Mouse (Mus musculus) liver, embryonic 16.5 days (tissue): ENCODE measurements around the gene Olfr312. TPM values are rescaled to one million over a fixed set of nuclear protein-coding genes. Genes with fewer than 3 reads are reported as not detected.
"Not testable (repeated sequence)": the region's sequence is repeated elsewhere in the genome, so short reads cannot be mapped to it uniquely, and the experiment has no call there.

Experiments
- ATAC-seq: fragments of 200-750 bp; cut with Nextera tagmentation; 2 replicates; pipeline ENCODE4 v1.8.0; 2017; ENCODE audit warnings: low read depth, mild to moderate bottlenecking, moderate number of reproducible peaks, moderate library complexity
- H3K27ac ChIP-seq: fragments of 300-500 bp; sonication (generic); 2 replicates; pipeline ENCODE4 v1.5.1; 2014; ENCODE audit warnings: mild to moderate bottlenecking, low read length
- H3K27me3 ChIP-seq: fragments of 300-500 bp; sonication (generic); 2 replicates; pipeline ENCODE4 v1.6.1; 2014; ENCODE audit warnings: low read depth, low read length, mixed read lengths; ENCODE audit not compliant: control insufficient read depth, insufficient read depth
- H3K36me3 ChIP-seq: fragments of 300-500 bp; sonication (generic); 2 replicates; pipeline ENCODE4 v1.6.1; 2014; ENCODE audit warnings: mild to moderate bottlenecking; ENCODE audit not compliant: control insufficient read depth, insufficient read depth
- H3K4me1 ChIP-seq: fragments of 300-500 bp; sonication (generic); 2 replicates; pipeline ENCODE4 v1.6.1; 2014; ENCODE audit warnings: low read depth, low read length, mixed read lengths; ENCODE audit not compliant: control insufficient read depth
- H3K4me2 ChIP-seq: fragments of 300-500 bp; sonication (generic); 2 replicates; pipeline ENCODE4 v1.6.1; 2014; ENCODE audit warnings: low read depth, low read length, mixed read lengths
- H3K4me3 ChIP-seq: fragments of 300-500 bp; sonication (generic); 2 replicates; pipeline ENCODE4 v1.5.1; 2014; ENCODE audit warnings: low read depth, mild to moderate bottlenecking, low read length
- H3K9ac ChIP-seq: fragments of 300-500 bp; sonication (generic); 2 replicates; pipeline ENCODE4 v1.6.1; 2014; ENCODE audit warnings: low read depth, low read length
- H3K9me3 ChIP-seq: fragments of 300-500 bp; sonication (generic); replicated peaks from 2 replicates; pipeline ENCODE4 v1.6.1; 2016; ENCODE audit warnings: low read length; ENCODE audit not compliant: control insufficient read depth
- WGBS: fragments of 180-500 bp; shearing (Covaris S2); extraction: QIAGEN DNeasy Blood & Tissue Kit; methylation state at CpG from one replicate; pipeline ENCODE4 v1.1.7; 2014; ENCODE audit not compliant: insufficient replicate concordance; 5-methylcytosine and 5-hydroxymethylcytosine counted together
- polyA plus RNA-seq: library from polyadenylated mRNA; unstranded; fragments of >200 nt; fragmentation: Nextera tagmentation; extraction: Ambion mirVana; gene quantifications from 2 replicates; pipeline ENCODE4 v1.2.1, GENCODE M21; 2015

Olfr312 gene
- polyA plus RNA-seq, 1 experiment from 2014 or later = not detected

DNA sequence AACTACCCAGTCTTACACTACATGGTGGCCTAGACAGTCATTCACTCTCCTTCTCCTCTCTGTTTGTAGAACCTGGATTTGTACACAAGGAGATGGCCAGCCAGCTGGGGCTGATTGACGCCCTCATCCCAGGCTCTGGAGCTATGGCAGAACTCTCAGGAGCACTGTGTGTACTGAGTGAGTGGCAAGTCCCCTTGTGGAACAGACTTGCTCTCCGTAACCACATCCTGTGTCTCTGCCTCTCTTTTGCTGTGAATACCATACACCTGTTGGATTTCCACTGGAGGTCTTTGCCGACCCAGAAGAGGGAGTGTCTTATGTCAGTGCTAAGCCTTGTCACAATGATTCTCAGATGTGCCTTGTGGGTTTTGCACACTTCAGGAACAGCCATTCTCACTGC is 3.5 kb downstream of the Olfr312 start:
- WGBS = 55% methylated on average over 3 of the region's 3 CpGs

DNA sequence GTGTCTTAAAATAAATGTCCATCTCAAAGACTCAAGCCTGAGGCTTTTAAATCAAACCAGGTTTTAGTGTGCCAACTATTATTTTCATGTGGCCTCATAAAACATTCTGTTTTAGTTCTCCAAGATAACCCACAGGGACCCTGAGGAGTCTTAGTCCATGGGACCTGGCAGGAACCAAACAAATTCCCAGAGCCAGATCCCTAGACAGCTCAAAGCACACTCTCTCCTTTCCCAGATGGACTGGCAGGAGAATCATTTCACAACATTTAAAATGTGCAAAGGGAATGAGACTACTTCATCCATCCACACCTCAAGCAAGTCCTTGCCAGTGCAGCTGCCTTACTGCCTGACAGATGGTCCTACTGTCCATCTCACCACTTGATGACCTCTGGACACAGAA is 9.9 kb downstream of the Olfr312 start, which contains the start of gene Olfr311:
Gene Olfr311 (plus strand): TSS at position 301 of the 400 bp plus-strand sequence.
- H3K9ac ChIP-seq, H3K4me1 ChIP-seq, ATAC-seq: not testable (repeated sequence)

More for the DNA sequence above, 3.5 kb downstream of the Olfr312 start:
- not testable (repeated sequence) for H3K4me3 ChIP-seq, H3K27ac ChIP-seq, ATAC-seq, H3K4me1 ChIP-seq, H3K9ac ChIP-seq, H3K4me2 ChIP-seq, H3K9me3 ChIP-seq, H3K27me3 ChIP-seq, H3K36me3 ChIP-seq

DNA sequence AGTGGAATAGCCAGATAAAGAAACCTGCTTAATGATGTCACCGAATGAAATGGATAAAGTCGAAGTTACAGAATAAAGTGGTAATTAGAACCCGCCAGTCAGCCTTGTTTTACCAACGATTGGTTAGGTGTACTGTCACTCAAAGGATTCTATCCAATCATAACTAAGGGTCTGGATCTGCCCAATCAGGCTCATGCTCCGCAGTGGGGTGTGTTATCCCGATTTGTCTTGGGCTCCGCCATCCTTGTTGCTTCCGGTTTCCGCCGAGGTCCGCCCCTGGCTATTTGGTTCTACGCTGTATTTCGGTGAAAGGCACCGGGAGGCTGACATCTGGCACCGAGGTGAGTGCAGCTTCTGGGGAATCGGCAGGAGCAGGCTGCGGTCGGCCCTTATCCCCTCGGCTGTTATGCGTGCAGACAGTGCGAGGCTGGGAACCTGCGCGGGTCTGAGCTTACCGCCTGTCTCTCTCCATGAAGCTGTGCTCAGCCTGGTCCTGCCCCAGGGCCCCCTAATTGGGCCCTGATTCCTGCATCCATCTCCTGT is 18.0 kb downstream of the Olfr312 start, which contains the start of gene Gm12258:
Gene Gm12258 (plus strand): TSS at position 240 of the 543 bp plus-strand sequence.
- 0 out of 2 replicates have a peak, but pooled peaks cover 5% of the 10 kb centered on the region for H3K36me3 ChIP-seq
- under 1% methylated on average over 24 of the region's 24 CpGs for WGBS
- H3K27me3 ChIP-seq = no peaks in the 10 kb centered on the region
- peaks cover 6% of the 10 kb centered on the region; the same call in 1 of the 2 replicates for H3K4me1 ChIP-seq
- no peaks in the 10 kb centered on the region for H3K9me3 ChIP-seq
- H3K4me2 ChIP-seq = peak within 1 kb of the TSS; percentile 60
- H3K4me3 ChIP-seq = peak within 1 kb of the TSS; percentile 77
- peak within 1 kb of the TSS; percentile 84 for H3K9ac ChIP-seq
- ATAC-seq = peak; percentile 100
- H3K27ac ChIP-seq = peak within 1 kb of the TSS; percentile 74

More for the DNA sequence above, 9.9 kb downstream of the Olfr312 start, which contains the start of gene Olfr311:
- H3K4me3 ChIP-seq, H3K36me3 ChIP-seq, H3K4me2 ChIP-seq, H3K27me3 ChIP-seq, H3K9me3 ChIP-seq, H3K27ac ChIP-seq: not testable (repeated sequence)

DNA sequence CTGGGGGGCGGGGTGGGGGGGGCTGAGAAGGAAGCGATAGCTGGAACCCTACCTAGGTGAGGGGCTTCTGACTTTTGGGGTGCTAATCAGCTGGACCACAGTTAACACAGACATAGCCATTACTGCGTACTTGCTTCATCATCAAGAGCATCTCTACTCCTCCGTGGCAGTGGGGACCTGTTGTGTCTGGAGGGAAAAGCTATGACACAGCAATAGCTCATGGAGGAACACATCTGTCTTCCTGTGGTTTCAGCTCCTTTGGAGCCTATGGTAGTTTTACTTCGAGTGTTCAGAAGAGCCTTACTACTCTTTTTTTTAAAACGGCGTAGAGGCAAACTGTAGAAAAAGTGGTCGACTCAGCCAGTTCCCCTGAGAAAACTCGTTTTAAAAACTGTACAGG is 18.6 kb downstream of the Olfr312 start:
- no peak for ATAC-seq
- H3K27ac ChIP-seq = no peak overlapping the region
- H3K36me3 ChIP-seq = 0 out of 2 replicates have a peak, but pooled peaks cover 5% of the 10 kb centered on the region
- H3K4me2 ChIP-seq = peak overlapping the region; percentile 60
- H3K4me1 ChIP-seq = peaks cover 6% of the 10 kb centered on the region; the same call in 1 of the 2 replicates
- H3K9me3 ChIP-seq = no peaks in the 10 kb centered on the region
- no peaks in the 10 kb centered on the region for H3K27me3 ChIP-seq
- peak overlapping the region; percentile 84 for H3K9ac ChIP-seq
- peak overlapping the region; percentile 77 for H3K4me3 ChIP-seq
- 15% methylated on average over 9 of the region's 9 CpGs for WGBS

DNA sequence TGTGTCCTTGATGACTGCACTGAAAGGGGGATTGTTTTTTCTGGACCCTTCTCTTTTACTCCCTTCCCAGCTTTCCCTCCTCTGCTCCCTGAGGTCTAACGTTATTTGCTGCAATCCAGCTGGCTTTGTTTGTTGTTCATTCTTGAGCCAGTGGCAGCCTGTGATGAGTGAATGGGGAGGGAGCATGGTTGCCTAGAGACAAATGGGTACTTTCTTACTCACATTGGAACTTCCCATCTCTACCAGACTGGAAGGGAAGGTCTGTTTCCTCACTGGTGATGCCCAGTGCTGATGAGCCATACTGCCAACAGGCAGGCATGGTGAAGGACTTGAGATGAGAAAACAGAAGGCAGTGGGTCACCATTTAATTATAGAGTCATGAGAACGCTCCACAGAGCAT is 20.7 kb downstream of the Olfr312 start:
- H3K4me3 ChIP-seq = no peak overlapping the region
- H3K4me2 ChIP-seq = no peak overlapping the region
- no peaks in the 10 kb centered on the region for H3K9me3 ChIP-seq
- H3K27me3 ChIP-seq = no peaks in the 10 kb centered on the region
- no peak overlapping the region for H3K9ac ChIP-seq
- no peak overlapping the region for H3K27ac ChIP-seq
- no peak for ATAC-seq
- 0 out of 2 replicates have a peak, but pooled peaks cover 5% of the 10 kb centered on the region for H3K36me3 ChIP-seq
- WGBS = 70% methylated on average over 2 of the region's 2 CpGs
- peaks cover 6% of the 10 kb centered on the region; the same call in 1 of the 2 replicates for H3K4me1 ChIP-seq

DNA sequence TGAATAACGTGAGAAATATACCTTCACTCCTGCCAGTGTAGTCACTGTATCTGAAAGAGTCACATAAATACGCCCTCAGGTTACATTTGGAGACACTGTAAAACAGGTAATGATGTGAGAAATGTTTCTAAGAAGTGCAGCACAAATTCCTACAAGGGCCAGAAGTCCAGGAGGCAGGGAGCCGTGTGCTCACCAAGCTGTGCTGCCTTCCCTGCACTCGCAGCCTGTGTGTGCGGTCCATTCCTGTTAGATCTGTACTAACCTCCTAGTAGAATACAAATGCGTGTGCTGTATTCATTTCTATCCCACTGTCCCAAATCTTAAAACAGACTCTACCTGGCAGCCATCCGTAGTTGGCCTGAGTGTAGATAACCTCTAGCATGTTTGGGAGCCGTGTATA is 31.7 kb downstream of the Olfr312 start:
- Histone ChIP-seq H3K4me2 (no peak overlapping the region), H3K27ac (no peak overlapping the region), H3K36me3 (peaks cover 40% of the 10 kb centered on the region), H3K4me3 (no peak overlapping the region), H3K4me1 (no peaks in the 10 kb centered on the region), H3K9ac (no peak overlapping the region), H3K9me3 (peaks cover 8% of the 10 kb centered on the region; the same call in 1 of the 2 replicates), H3K27me3 (no peaks in the 10 kb centered on the region)
- WGBS = 83% methylated on average over 8 of the region's 8 CpGs
- no peak for ATAC-seq

DNA sequence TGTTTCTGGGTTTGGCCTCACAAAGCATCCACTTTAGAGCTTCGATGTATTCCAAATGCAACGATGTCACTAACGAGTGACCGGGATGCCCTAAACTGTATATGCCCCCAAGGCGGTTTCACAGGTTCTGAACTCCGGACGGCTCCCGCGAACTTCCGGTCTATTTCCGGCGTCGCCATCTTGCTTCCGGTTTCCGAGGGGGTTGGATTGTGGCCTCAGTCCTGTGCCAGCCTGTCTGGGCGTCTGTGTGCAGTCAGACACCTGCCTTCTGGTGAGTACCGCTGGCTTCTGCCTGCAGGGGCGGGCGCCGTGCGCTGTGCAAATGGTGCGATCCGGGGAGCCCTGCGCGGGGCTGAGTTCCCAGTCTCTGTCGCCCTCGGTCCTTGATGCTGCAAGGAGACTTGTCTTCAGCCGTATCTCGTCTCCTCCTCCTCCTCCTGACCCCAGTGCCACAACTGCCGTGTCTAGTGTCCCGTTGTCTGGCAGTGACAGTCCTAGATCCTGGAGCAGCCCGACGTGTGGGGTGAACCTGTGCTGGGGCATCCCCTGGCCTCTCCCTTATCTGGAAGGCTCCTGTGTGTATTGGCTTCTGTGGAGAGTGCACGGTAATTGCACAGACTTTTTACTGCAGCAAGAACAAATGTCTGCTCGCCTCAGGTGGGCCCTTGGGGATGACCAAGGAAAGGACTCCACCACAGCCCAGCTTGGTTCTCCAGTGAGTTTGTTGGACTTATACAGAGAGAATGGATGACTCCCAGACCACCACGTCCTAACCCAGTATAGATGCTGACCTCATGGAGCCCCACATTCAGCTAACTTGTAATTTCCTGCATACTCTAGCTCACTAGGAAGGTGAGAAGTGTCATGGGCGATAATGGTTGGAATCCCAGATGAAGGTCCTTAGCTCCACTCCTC is 38.3 kb downstream of the Olfr312 start, which contains the start of gene 2810021J22Rik:
Gene 2810021J22Rik (plus strand): TSS at position 178 of the 915 bp plus-strand sequence.
- no peaks in the 10 kb centered on the region for H3K27me3 ChIP-seq
- H3K9me3 ChIP-seq = no peaks in the 10 kb centered on the region
- H3K36me3 ChIP-seq = no peaks in the 10 kb centered on the region
- peaks cover 6% of the 10 kb centered on the region for H3K4me1 ChIP-seq
- ATAC-seq = peak; percentile 93
- peak within 1 kb of the TSS; percentile 65 for H3K4me2 ChIP-seq
- H3K9ac ChIP-seq = peak within 1 kb of the TSS; percentile 79
- H3K27ac ChIP-seq = peak within 1 kb of the TSS; percentile 81
- peak within 1 kb of the TSS; percentile 81 for H3K4me3 ChIP-seq
- 2% methylated on average over 37 of the region's 37 CpGs for WGBS

DNA sequence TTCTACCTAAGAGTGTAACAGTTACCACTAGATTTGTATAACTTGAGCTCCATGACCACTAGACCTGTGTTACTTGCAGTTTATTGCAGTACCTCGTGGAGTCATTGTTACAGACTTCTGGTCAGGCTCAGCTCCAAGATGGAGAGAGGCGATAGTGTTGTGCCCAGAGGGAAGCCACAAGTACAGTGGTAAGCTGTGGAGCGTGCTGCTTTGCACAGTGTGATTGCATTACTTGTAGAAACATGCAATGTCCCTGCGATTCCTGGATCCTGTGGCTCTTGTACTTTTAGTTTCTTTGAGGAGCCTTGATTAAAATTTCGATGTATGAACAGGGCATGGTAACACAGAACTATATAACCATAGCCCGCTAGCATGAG is 38.9 kb downstream of the Olfr312 start:
- Histone ChIP-seq H3K4me2 (peak overlapping the region; percentile 65), H3K9ac (peak overlapping the region; percentile 79), H3K36me3 (no peaks in the 10 kb centered on the region), H3K9me3 (no peaks in the 10 kb centered on the region), H3K4me3 (peak overlapping the region; percentile 81), H3K27me3 (no peaks in the 10 kb centered on the region), H3K4me1 (peaks cover 6% of the 10 kb centered on the region), H3K27ac (no peak overlapping the region)
- no peak for ATAC-seq
- 64% methylated on average over 6 of the region's 6 CpGs for WGBS

DNA sequence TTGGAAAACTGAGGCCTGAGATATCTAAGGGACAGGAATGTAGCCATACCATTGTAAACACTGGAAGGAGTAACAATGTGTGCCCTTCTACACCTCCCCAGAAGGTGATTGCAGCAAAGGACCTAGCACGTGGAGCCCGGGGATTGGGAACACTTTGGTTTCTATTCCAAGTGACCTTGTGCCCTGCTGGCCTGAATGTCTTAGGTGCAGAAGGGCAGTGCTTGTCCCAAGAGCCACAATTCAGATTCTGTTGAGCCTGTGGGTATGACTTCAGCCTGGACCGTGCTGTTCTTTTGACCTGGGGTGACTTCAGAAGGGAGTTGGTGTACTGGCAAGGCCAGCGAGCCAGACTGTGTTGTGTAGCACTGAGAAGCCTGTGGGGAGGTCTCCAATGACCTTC is 41.9 kb downstream of the Olfr312 start:
- H3K36me3 ChIP-seq = no peaks in the 10 kb centered on the region
- H3K4me1 ChIP-seq = peaks cover 6% of the 10 kb centered on the region
- no peak overlapping the region for H3K27ac ChIP-seq
- WGBS = 67% methylated on average over 4 of the region's 4 CpGs
- no peak overlapping the region for H3K9ac ChIP-seq
- no peak for ATAC-seq
- H3K4me3 ChIP-seq = no peak overlapping the region
- no peak overlapping the region for H3K4me2 ChIP-seq
- no peaks in the 10 kb centered on the region for H3K9me3 ChIP-seq
- H3K27me3 ChIP-seq = no peaks in the 10 kb centered on the region
